Mouse (Mus musculus): ENCODE results near the gene Cdc14a. TPM values are rescaled to one million over a fixed set of nuclear protein-coding genes. Genes with fewer than 3 reads are reported as not detected.

Cdc14a gene
- polyA plus RNA-seq, 1 experiment = 4.7 TPM

- H3K4me3 ChIP-seq (ENCODE audit: extremely low read depth, insufficient read depth, insufficient read length) = no peak overlapping the region
- no peak overlapping the region for H3K27ac ChIP-seq (ENCODE audit: insufficient read depth, low read length)
- H3K27me3 ChIP-seq (ENCODE audit: control insufficient read depth, insufficient read depth, low read length) = no peaks in the 10 kb centered on the region
- TF ChIP-seq CTCF (IDR thresholded peaks at IDR 0.05; ENCODE audit: extremely low read depth, insufficient read depth, insufficient read length, insufficient replicate concordance) = no peak
- peaks cover 3% of the 10 kb centered on the region; the same call in 1 of the 2 replicates for H3K4me1 ChIP-seq (ENCODE audit: control insufficient read depth, insufficient read depth, insufficient read length)
- WGBS = 67% methylated on average over 1 of the region's 1 CpGs
- no peaks in the 10 kb centered on the region for H3K36me3 ChIP-seq (ENCODE audit: control insufficient read depth, insufficient read depth, low read length)
- DNase-seq (ENCODE audit: low read depth in 1 of 2, low spot score in 2 of 2) = no peak
Observed at GRCm38 (mm10) chr3:116442788-116443187, 19.0 kb upstream of the Cdc14a start.

- Histone ChIP-seq H3K36me3 (ENCODE audit: control insufficient read depth, insufficient read depth, low read length) (no peaks in the 10 kb centered on the region), H3K27ac (ENCODE audit: insufficient read depth, low read length) (no peak overlapping the region), H3K4me1 (ENCODE audit: control insufficient read depth, insufficient read depth, insufficient read length) (peaks cover 5% of the 10 kb centered on the region; the same call in 1 of the 2 replicates), H3K4me3 (ENCODE audit: extremely low read depth, insufficient read depth, insufficient read length) (no peak overlapping the region), H3K27me3 (ENCODE audit: control insufficient read depth, insufficient read depth, low read length) (no peaks in the 10 kb centered on the region)
- DNase-seq (ENCODE audit: low read depth in 1 of 2, low spot score in 2 of 2) = no peak
- no peak for TF ChIP-seq CTCF (IDR thresholded peaks at IDR 0.05; ENCODE audit: extremely low read depth, insufficient read depth, insufficient read length, insufficient replicate concordance)
- no peak for TF ChIP-seq POLR2A (IDR thresholded peaks at IDR 0.05; ENCODE audit: low read depth, low read length)
- 77% methylated on average over 15 of the region's 15 CpGs for WGBS
Observed at GRCm38 (mm10) chr3:116441518-116442205, 17.8 kb upstream of the Cdc14a start.

- DNase-seq (ENCODE audit: low read depth in 1 of 2, low spot score in 2 of 2) = no peak
- no peaks in the 10 kb centered on the region for H3K27me3 ChIP-seq (ENCODE audit: control insufficient read depth, insufficient read depth, low read length)
- no peaks in the 10 kb centered on the region for H3K36me3 ChIP-seq (ENCODE audit: control insufficient read depth, insufficient read depth, low read length)
- H3K4me1 ChIP-seq (ENCODE audit: control insufficient read depth, insufficient read depth, insufficient read length) = peaks cover 10% of the 10 kb centered on the region; the same call in 1 of the 2 replicates
- WGBS = 15% methylated on average over 8 of the region's 8 CpGs
- no peak overlapping the region for H3K4me3 ChIP-seq (ENCODE audit: extremely low read depth, insufficient read depth, insufficient read length)
- no peak overlapping the region for H3K27ac ChIP-seq (ENCODE audit: insufficient read depth, low read length)
- no peak for TF ChIP-seq POLR2A (IDR thresholded peaks at IDR 0.05; ENCODE audit: low read depth, low read length)
- no peak for TF ChIP-seq CTCF (IDR thresholded peaks at IDR 0.05; ENCODE audit: extremely low read depth, insufficient read depth, insufficient read length, insufficient replicate concordance)
Observed at GRCm38 (mm10) chr3:116440066-116440997, 16.5 kb upstream of the Cdc14a start.

- peak overlapping the region; percentile 34; the same call in 1 of the 2 replicates for H3K4me3 ChIP-seq (ENCODE audit: extremely low read depth, insufficient read depth, insufficient read length)
- no peaks in the 10 kb centered on the region for H3K27me3 ChIP-seq (ENCODE audit: control insufficient read depth, insufficient read depth, low read length)
- 57% methylated on average over 9 of the region's 9 CpGs for WGBS
- peaks cover 10% of the 10 kb centered on the region; the same call in 1 of the 2 replicates for H3K4me1 ChIP-seq (ENCODE audit: control insufficient read depth, insufficient read depth, insufficient read length)
- no peaks in the 10 kb centered on the region for H3K36me3 ChIP-seq (ENCODE audit: control insufficient read depth, insufficient read depth, low read length)
- H3K27ac ChIP-seq (ENCODE audit: insufficient read depth, low read length) = peak overlapping the region; percentile 68
- TF ChIP-seq POLR2A (IDR thresholded peaks at IDR 0.05; ENCODE audit: low read depth, low read length) (no peak), CTCF (IDR thresholded peaks at IDR 0.05; ENCODE audit: extremely low read depth, insufficient read depth, insufficient read length, insufficient replicate concordance) (no peak)
- DNase-seq (ENCODE audit: low read depth in 1 of 2, low spot score in 2 of 2) = no peak
Observed at GRCm38 (mm10) chr3:116436811-116437601, 13.2 kb upstream of the Cdc14a start.

- 4% methylated on average over 3 of the region's 3 CpGs for WGBS
- peak; percentile 14 to 40 for DNase-seq (ENCODE audit: low read depth in 1 of 2, low spot score in 2 of 2)
- H3K4me3 ChIP-seq (ENCODE audit: extremely low read depth, insufficient read depth, insufficient read length) = no peak overlapping the region
- no peaks in the 10 kb centered on the region for H3K27me3 ChIP-seq (ENCODE audit: control insufficient read depth, insufficient read depth, low read length)
- H3K27ac ChIP-seq (ENCODE audit: insufficient read depth, low read length) = no peak overlapping the region; the same call in 1 of the 2 replicates
- TF ChIP-seq CTCF (IDR thresholded peaks at IDR 0.05; ENCODE audit: extremely low read depth, insufficient read depth, insufficient read length, insufficient replicate concordance) (no peak), POLR2A (IDR thresholded peaks at IDR 0.05; ENCODE audit: low read depth, low read length) (no peak)
- peaks cover 9% of the 10 kb centered on the region; the same call in 1 of the 2 replicates for H3K4me1 ChIP-seq (ENCODE audit: control insufficient read depth, insufficient read depth, insufficient read length)
- no peaks in the 10 kb centered on the region for H3K36me3 ChIP-seq (ENCODE audit: control insufficient read depth, insufficient read depth, low read length)
Observed at GRCm38 (mm10) chr3:116436113-116436512, 12.3 kb upstream of the Cdc14a start.

- TF ChIP-seq POLR2A (IDR thresholded peaks at IDR 0.05; ENCODE audit: low read depth, low read length) (no peak), CTCF (IDR thresholded peaks at IDR 0.05; ENCODE audit: extremely low read depth, insufficient read depth, insufficient read length, insufficient replicate concordance) (no peak)
- 18% methylated on average over 3 of the region's 3 CpGs for WGBS
- DNase-seq (ENCODE audit: low read depth in 1 of 2, low spot score in 2 of 2) = no peak
- peaks cover 9% of the 10 kb centered on the region; the same call in 1 of the 2 replicates for H3K4me1 ChIP-seq (ENCODE audit: control insufficient read depth, insufficient read depth, insufficient read length)
- no peak overlapping the region for H3K4me3 ChIP-seq (ENCODE audit: extremely low read depth, insufficient read depth, insufficient read length)
- no peaks in the 10 kb centered on the region for H3K36me3 ChIP-seq (ENCODE audit: control insufficient read depth, insufficient read depth, low read length)
- no peaks in the 10 kb centered on the region for H3K27me3 ChIP-seq (ENCODE audit: control insufficient read depth, insufficient read depth, low read length)
- no peak overlapping the region for H3K27ac ChIP-seq (ENCODE audit: insufficient read depth, low read length)
Observed at GRCm38 (mm10) chr3:116434757-116435156, 10.9 kb upstream of the Cdc14a start.
